Mouse (Mus musculus) cortical plate, adult 2 months (tissue): ENCODE measurements at regions not wholly inside any gene's neighbourhood (a gene's known extent, or its start where the extent isn't known, plus 50 kb on each side); places are given as distances from the start of the nearest gene placed in this dataset.

Experiments used
- H3K27ac ChIP-seq: fragments of 200-500 bp; 2 replicates; pipeline ENCODE4 v1.5.1; 2012; ENCODE audit warnings: low read length, control low read depth, inconsistent platforms; ENCODE audit not compliant: insufficient read depth
- H3K4me1 ChIP-seq: fragments of 200-500 bp; 2 replicates; pipeline ENCODE4 v1.6.1; 2011; ENCODE audit warnings: low read length; ENCODE audit not compliant: control insufficient read depth, insufficient read depth
- H3K4me3 ChIP-seq: fragments of 200-500 bp; 2 replicates; pipeline ENCODE4 v1.5.1; 2011; ENCODE audit warnings: mild to moderate bottlenecking, low read length, control low read depth; ENCODE audit not compliant: insufficient read depth
- CTCF ChIP-seq: fragments of 200-500 bp; IDR thresholded peaks from 2 replicates; pipeline ENCODE4 v1.5.1; 2011; ENCODE audit warnings: mild to moderate bottlenecking, control low read depth, low read length; ENCODE audit not compliant: insufficient read depth; ENCODE audit errors: extremely low read depth
- POLR2A ChIP-seq: fragments of 200-500 bp; IDR thresholded peaks from 2 replicates; pipeline ENCODE4 v1.6.1; 2011; ENCODE audit warnings: mild to moderate bottlenecking, low read length, control low read depth; ENCODE audit not compliant: insufficient read depth; ENCODE audit errors: extremely low read depth

DNA sequence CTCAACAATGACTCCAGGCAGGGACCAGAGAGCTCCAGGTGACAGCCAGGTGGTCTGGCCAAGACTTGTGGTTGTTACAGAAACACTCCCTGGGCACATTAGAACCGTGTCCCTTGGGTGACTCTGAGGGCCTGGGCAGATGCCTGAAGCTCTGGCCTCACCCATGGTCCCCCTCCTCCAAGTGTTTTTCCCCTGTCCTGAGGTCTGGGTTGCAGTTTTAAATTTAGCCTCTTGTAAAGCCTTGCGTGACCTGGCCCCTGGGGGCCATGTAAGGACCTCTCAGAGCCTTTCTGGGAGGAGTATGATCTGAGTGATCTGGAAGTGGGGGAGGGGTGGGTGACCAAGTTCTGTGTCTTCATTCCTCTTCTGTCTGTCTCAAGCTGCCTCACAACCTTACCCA is 104.7 kb downstream of the Mn1 start:
- Histone ChIP-seq H3K4me3 (no peak overlapping the region), H3K4me1 (no peaks in the 10 kb centered on the region), H3K27ac (no peak overlapping the region)
- no peak for TF ChIP-seq CTCF
- TF ChIP-seq POLR2A: no peak

DNA sequence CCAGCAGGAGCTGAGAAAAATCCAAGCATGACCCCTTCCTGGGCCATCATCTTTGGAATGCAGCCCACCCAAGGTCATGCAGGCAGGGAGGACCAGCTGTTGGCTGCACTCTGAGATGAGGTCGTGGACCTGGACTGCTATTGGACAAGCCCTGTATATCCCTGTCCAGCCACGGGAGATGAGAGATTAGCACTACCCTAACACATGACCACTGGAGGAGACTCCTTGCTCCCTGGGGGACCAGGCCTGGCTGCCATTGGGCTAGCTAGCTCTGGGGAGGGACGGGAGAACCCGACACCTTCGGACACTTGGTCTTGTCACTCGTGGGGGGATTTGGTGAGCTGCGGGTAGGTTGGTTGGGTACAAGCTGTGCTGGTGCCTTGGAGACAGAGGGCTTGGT is 105.4 kb downstream of the Mn1 start:
- Histone ChIP-seq H3K27ac (no peak overlapping the region), H3K4me1 (no peaks in the 10 kb centered on the region), H3K4me3 (no peak overlapping the region)
- TF ChIP-seq POLR2A (no peak), CTCF (no peak)

DNA sequence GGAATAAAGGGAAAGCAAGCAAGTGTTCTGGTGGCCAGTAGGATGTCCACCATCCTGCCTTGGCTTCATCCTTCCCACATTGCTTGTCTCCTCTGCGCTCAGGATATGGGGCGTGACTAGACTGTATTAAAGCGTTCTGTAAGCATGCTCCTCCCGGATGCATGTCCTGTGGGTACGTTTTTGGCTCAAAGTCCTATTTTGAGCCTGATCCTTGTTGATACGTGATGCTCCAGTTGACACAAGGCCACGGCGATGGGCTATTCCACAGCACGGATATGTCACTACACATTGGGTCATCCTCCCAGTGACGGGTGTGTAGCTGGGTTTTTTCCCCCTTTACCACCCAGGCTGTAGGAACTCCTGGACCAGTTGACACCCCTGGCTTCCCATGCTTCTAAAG is 110.6 kb downstream of the Mn1 start:
- Histone ChIP-seq H3K4me3 (no peak overlapping the region), H3K27ac (no peak overlapping the region), H3K4me1 (no peaks in the 10 kb centered on the region)
- TF ChIP-seq CTCF (no peak), POLR2A (no peak)

DNA sequence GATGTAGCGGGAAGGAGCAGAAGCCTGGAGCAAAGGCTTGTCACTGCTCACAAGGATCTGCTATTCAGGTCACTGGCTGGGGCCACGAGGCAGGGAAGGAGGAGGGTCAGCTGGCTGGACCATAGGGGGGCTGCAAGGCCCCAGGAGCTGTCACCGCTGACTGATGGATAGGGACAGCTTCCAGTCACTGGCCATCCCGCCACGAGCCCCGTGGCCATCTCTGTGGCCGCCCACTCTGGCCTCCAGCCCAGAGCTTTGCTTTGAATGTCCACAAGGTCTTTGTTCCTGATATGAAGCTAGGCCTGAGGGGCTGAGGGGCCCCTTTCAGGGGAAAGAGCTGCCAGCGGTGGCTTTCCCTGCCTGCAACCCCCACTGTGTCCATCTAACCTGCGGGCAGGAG is 111.9 kb downstream of the Mn1 start:
- H3K4me3 ChIP-seq: no peak overlapping the region
- no peak overlapping the region for H3K27ac ChIP-seq
- TF ChIP-seq CTCF: no peak
- TF ChIP-seq POLR2A: no peak
- H3K4me1 ChIP-seq: no peaks in the 10 kb centered on the region

DNA sequence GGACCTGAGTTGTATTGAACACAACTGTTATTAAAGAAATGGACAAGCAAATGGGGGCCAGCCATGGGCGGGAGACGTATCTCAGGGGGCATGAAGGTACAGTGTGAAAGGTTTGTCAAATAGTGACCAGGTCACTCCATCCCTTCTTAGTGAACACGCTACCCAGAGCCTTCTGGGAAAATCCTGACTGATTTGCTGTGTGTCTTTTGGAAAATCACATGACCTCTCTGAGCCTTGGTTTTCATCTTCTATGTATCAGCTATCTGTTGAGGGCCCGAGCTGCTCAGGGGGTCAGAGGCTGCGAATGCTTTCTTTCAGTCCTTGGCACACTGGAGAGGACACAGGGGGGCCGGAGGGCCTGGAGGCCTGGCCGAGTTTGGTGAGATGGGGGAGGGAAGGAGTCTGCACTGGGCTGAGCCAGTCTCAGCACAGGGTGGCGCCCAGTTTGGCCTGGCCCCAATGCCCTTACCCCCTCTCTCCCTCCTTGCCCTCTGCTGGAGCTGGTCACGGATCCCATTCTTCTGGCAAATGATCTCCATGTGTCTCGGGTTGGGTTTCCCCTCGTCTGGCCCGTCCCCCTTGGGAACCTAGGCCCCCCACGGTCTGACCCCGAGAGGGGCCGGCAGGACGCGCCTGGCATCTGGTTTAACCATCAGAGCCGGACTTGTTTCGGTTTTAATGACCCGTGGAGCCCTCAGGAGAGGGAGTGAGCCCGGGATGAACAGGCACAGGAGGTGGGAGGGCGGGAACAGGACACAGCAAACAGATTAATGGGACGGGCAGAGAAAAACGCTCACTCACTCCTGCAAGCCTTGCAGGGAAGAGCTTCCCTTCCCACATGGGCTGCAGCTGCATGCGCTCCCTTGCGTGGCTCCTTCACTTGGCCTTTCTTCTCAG is 113.7 kb downstream of the Mn1 start:
- Histone ChIP-seq H3K4me3 (no peak overlapping the region), H3K4me1 (no peaks in the 10 kb centered on the region), H3K27ac (no peak overlapping the region)
- TF ChIP-seq CTCF: no peak
- no peak for TF ChIP-seq POLR2A

DNA sequence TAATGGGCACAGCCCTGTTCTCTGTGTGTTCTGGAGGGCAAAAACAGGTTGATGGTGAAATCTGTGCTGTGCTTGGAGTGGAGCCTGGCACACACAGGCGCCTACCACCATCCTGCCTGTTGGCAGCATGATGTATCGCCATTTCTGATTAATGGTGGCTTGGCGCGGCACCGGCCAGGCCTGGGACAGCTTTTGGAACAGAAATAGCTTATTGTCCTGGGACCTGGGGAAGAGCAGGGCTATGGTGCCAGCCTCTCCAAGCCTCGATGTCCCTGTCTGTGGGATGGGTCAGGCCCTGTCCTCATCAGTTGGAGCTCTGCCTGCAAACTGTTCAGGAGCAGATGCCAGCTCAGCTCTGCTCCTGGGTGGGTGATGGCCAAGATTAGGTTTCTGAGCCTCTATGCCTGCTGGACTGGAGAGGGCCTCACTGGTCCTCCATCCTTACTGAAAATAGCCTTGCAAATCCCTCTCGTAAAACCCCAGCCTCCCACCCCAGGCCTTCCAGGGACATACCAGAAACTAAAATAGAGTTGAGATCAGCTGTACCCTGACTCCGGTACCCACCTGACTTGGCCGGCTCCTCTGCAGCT is 115.4 kb downstream of the Mn1 start:
- Histone ChIP-seq H3K27ac (no peak overlapping the region), H3K4me3 (no peak overlapping the region), H3K4me1 (no peaks in the 10 kb centered on the region)
- TF ChIP-seq POLR2A: no peak
- TF ChIP-seq CTCF: no peak

DNA sequence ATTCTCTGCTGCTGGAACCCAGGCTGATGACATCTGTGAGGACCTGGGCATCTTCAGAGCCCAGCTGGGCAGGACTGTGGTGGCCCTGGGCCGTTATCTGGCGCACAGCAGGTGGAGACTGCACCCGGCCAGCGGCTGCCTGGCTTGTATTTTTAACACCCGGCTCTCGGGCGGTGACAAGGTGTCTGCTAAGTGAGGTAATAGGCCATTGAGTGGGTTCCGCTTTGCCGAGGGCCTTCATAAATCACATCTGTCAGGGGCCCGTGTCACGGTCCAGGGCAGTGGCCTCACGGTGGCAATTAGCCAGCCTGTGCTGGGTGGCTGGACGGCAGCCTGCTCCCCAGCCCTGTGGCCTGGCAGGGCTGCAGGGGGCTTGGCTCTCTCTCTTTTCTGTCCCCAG is 118.8 kb downstream of the Mn1 start:
- no peaks in the 10 kb centered on the region for H3K4me1 ChIP-seq

DNA sequence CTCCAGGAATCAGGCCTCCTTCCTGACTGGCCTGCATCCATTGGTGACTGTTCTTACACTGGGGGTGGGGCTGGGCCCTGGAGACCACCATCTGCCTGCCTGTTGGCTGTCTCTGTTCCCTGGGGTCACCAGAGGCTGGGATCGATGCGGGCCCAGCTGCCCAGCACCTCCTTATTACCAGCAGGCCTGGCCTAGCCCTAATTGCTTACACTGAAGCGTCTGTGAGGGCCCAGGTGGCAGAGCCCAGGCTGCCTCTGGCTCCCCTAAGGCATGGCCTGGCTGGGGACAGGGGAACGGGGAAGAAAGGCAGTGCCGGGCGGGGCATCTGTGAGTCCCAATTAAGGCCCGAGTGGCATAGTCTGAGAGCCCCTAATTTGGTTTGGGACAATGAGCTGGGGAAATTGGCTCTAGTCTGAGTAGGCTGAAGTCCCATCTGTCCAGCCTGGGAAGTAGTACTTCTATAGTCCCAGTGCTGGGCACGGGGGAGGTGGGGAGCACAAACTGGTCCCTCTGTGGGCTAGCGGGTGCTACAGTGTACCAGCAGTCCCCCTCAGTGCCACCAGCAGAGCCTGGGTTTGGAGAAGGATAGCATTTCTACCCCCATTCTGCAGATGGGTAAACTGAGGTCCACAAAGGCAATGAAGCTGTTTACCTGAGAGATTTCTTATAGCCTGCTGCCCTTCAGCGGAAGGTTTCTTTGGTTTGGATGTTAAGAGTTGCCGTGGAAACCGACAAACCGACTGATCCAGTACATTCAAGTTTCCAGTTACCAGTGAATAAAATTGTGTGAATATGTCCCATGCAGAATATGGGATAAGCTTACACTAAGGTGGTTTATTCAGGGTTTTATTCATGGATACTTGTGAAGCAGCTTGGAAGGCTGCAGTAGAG is 121.6 kb downstream of the Mn1 start:
- Histone ChIP-seq H3K27ac (no peak overlapping the region), H3K4me1 (no peaks in the 10 kb centered on the region), H3K4me3 (no peak overlapping the region)
- no peak for TF ChIP-seq POLR2A
- TF ChIP-seq CTCF: no peak

More for the DNA sequence above, 118.8 kb downstream of the Mn1 start:
- TF ChIP-seq POLR2A (no peak), CTCF (no peak)
- Histone ChIP-seq H3K4me3 (no peak overlapping the region), H3K27ac (no peak overlapping the region)

DNA sequence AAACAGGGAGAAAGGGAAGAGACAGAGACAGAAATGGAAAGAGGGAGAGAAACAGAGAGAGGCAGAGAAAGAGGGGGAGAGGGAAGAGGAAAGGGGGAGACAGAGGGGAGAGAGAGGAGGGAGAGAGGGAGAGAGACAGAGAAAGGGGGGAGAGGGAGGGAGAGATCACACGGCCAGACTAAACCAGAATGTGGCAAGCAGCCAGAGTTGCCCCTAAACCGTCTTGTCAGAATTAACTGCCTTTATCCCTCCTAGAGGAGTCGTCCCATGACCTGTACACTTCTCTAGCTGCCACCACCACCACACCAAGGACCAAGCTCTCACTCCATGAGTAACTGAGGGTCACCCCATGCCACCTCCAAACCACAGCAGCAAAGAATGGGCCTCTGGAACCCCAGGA is 123.3 kb downstream of the Mn1 start:
- TF ChIP-seq CTCF: no peak
- H3K27ac ChIP-seq: no peak overlapping the region
- no peak overlapping the region for H3K4me3 ChIP-seq
- no peaks in the 10 kb centered on the region for H3K4me1 ChIP-seq
